Mouse (Mus musculus) embryo, embryonic 9.5 days (tissue): ENCODE data around the gene Pym1.
"Not testable (repeated sequence)": the region's sequence is repeated elsewhere in the genome, so short reads cannot be mapped to it uniquely, and the experiment has no call there.

Experiments
- DNase-seq: peaks from one replicate; pipeline ENCODE4 v3.0.0-alpha.2; 2017; ENCODE audit errors: extremely low spot score

The Pym1 gene

GRCm38 (mm10) chr10:128747646-128748251 is at the start of gene Pym1:
Pym1 (plus strand) TSS chr10:128747889.
- peak; percentile 81 for DNase-seq

DNA sequence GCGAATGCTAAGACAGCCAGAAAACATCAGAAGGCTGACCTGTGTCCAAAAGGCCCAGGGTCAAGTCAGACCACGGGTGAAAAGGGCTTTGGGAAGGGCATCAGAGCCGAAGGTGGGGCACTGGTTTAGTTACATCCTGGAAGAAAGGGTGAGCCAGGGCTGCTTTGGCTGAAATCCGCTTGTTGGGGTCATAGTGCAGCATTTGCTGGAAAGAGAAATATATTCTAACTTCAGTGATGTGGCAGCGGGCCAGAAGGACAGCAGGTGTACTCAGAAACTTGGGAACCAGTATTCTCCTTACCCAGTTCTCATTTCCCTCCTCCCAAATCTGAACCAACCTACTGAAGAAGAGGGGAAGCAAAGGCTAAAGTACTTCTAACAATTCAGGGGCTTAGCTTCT is 48.7 kb upstream of the Pym1 start:
- DNase-seq = no peak

GRCm38 (mm10) chr10:128699611-128700010 is 48.1 kb upstream of the Pym1 start:
- no peak for DNase-seq

DNA sequence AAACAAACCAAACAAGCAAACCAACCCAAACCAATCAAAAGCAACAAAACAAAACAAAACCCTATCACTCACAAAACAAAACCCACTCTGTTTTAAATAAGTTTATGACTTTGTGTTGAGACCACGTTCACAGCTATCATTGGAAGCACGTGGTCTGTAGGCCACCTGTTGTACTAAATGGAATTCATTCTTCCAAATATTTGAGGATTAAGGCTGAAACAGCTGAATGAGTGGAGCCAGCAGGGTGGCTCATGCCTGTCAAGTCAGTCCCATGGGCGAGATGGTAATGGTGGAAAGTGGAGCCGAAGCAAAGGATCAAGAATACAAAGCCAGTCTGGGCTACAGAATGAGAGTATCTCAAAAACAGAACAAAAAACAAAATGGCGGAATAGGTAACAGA is 47.0 kb upstream of the Pym1 start:
- no peak for DNase-seq

DNA sequence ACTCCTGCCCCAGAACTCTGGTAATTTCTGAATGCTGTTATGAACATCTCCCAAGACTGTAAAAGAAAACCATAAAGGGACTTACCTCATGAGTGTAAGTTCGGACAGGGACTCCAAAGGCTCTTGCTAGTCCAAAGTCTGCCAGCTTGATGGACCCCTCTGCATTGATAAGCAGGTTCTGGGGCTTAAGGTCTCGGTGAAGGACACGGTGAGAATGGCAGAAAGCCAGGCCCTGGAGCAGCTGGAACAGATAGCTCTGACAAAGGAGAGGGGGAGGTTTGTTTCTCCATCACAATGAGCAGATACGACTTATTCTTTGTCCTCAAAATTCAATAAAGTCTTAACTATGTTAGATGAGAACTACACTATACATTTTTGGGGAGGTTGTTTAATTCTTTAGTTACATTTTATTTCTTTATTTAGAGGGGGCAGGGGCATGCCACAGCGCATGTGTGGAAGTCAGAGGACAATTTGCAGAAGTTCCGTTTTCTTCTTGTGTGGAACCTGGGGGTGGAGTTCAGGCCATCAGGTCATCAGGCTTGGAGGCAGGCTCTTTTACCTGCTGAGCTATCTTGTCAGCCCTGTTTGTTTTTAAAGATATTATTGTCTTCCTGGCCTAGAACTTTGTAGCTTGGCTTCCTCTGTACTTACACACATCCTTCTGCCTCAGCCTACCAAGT is 45.2 kb upstream of the Pym1 start:
- no peak for DNase-seq

GRCm38 (mm10) chr10:128703895-128704294 is 43.8 kb upstream of the Pym1 start, which contains the start of gene Pmel:
Pmel (plus strand) TSS chr10:128704195.
- peak; percentile 12 for DNase-seq

- DNase-seq = peak; percentile 95
Measured at GRCm38 (mm10) chr10:128704491-128705316, 43.0 kb upstream of the Pym1 start, which contains the start of gene Cdk2. Cdk2 (minus strand) TSS chr10:128705031.

- no peak for DNase-seq
Measured at GRCm38 (mm10) chr10:128705317-128705693, 42.4 kb upstream of the Pym1 start.

GRCm38 (mm10) chr10:128711318-128711717 is 36.4 kb upstream of the Pym1 start:
- DNase-seq = not testable (repeated sequence)

DNA sequence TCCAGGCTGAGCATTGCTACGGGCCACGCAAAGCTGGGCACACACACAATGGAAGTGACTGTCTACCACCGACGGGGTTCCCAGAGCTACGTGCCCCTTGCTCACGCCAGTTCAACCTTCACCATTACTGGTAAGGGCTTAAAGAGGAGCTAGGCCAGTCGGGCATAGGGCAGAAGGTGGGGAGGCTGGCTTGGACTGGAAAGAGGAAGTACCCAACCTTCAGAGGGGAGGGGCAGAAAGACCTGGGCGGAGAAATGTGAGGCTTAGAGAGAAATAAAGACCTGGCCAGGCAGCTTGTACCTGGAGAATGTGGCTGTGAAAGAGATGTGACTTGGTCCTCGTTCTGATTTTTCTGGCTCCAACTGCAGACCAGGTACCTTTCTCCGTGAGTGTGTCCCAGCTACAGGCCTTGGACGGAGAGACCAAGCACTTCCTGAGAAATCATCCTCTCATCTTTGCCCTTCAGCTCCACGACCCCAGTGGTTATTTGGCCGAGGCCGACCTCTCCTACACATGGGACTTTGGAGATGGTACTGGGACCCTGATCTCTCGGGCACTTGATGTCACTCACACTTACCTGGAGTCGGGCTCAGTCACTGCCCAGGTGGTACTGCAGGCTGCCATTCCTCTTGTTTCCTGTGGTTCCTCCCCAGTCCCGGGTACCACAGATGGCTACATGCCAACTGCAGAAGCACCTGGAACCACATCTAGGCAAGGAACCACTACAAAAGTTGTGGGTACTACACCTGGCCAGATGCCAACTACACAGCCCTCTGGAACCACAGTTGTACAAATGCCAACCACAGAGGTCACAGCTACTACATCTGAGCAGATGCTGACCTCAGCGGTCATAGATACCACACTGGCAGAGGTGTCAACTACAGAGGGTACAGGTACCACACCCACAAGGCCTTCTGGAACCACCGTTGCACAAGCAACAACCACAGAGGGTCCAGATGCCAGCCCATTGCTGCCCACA is 31.8 kb upstream of the Pym1 start:
- no peak for DNase-seq

- DNase-seq = not testable (repeated sequence)
Measured at GRCm38 (mm10) chr10:128725466-128725865, 22.2 kb upstream of the Pym1 start.

DNA sequence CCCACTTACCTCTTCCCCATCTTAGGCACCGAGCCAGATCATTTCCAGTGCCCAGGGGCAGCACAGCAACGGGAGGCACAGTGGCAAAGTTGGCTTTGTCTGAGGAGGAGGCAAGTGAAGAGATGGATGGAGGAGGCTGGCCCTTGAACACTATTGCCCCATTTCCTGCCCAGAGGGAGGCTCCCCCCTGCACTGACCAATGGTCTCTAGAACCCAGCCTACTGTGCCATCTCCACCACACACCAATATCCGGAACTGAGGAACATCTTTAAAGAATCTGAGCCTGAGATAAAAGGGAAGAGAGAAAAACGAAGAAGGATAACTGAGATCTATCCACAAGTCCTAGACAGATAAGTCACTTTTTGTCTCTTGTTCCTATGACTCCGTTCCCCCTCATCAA is 19.6 kb upstream of the Pym1 start:
- no peak for DNase-seq

GRCm38 (mm10) chr10:128731002-128731433 is 16.7 kb upstream of the Pym1 start:
- peak; percentile 58 for DNase-seq

- DNase-seq = no peak
Measured at GRCm38 (mm10) chr10:128731992-128732391, 15.7 kb upstream of the Pym1 start.

- DNase-seq = peak; percentile 31
Measured at GRCm38 (mm10) chr10:128737435-128737834, 10.3 kb upstream of the Pym1 start.

DNA sequence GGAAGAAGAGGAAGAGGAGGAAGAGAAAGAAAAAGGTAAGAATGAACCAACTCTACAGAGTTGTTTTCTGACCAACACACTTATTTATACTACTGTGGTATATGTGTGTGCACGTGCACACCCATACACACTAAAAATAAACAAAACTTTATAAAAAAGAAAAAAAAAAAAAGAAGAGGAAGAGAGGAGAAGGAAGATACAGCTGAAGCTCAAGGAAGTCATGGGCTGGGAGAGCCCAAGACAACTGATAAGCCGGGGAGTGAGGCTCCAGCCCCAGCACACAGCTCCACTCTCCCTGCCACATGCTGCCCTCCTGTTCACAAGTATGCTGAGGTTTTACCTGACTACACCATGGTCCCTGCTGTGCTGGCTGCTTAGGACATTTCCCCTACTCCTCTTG is 7.4 kb upstream of the Pym1 start:
- DNase-seq = no peak

GRCm38 (mm10) chr10:128742616-128743015 is 5.1 kb upstream of the Pym1 start:
- DNase-seq = no peak

DNA sequence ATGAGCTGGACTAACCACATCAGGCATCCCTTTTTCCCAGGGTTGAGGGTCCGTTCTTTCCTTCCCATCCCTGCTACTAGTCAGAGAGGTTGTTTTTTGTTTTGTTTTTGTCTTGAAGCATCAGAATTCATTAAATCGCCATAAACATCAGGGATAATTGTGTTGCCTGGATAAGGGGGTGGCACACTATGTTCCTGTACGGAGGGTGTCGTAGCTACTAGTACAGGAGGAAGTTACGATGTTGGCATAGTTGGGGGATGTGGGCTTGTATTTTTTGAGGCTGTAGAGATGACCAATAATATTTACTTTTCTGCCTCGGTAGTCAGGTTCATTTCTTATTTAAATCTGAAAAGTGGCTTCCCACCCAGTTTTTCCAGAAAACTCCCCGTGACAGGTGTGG is 4.5 kb upstream of the Pym1 start:
- peak; percentile 7 for DNase-seq

DNA sequence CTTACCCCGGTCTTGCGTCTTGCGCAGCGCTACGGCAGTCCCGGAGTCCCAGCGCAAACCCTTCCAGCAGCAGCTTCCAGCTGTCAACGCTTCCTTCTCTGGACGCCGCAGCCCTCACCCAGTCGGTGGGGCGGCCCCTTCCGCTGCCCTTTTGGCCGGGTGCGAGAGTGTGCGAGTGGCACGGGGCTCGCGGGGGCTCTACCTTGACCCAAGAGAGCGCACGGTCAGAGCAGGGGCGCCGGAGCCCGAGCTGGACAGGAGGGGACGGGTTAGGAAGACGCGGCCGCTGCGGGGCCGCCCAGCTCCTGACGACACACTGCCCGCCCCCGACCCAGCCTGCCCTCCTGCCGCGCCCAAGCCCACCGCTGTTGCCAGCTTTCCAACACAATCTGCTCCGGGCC is 3.9 kb upstream of the Pym1 start:
- peak; percentile 71 for DNase-seq

DNA sequence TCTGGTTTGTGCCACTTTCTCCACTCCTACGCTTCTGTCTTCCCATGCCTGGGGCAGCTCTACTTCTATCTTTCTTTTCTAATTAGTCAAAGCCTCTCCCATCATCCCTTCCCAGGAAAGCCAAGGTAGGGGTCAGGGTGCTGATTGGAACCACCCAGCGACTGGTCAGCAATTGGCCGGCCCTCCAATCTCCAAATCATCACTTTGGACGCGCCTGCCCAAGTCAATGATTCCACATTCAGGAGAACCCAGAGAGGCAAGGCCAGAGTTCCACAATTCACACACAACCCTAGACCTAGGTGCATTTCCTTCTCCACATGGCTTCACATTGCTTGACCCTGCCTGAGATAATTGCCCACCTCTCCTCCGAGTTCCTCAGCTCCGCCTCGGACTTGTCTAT is 3.5 kb upstream of the Pym1 start:
- DNase-seq = no peak
